20 mouse cellular contexts compared by ENCODE assay signal in the genomic region with DNA sequence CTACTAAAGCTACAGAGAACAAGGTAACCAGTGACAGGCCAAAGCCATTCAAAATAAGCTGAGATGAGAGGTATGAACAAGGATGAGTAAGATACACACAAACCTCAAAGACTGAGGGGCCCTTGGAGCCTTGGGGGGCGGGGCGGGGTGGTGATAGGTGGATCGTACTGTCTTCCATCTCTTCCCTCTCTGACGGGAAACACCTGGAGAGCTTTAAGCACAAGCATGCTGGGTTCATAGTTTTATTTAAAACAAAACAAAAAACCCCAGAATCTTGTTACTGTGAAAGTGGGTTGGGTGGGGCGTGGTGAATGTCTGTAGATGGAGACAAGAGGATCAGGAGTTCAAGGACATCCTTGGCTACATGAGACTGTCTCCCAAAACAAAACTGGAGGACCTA. TPM values are rescaled to one million over a fixed set of nuclear protein-coding genes. Genes with fewer than 3 reads are reported as not detected.
"Had no signal": no experiment of that assay in that cellular context is flagged by ENCODE, and none has a peak within 500 bp of the region (broad histone marks: within the 10 kb centered on the region; RNA-seq: fewer than 3 reads in every experiment).

No protein-coding gene starts in this region.

- H3K9me3 ChIP-seq: kidney, embryonic 15.5 days; limb, embryonic 15.5 days; liver, embryonic 12.5 days; midbrain, embryonic 10.5 days; neural tube, embryonic 13.5 days; stomach, embryonic 15.5 days had no signal

- H3K27ac ChIP-seq: kidney, embryonic 15.5 days; limb, embryonic 15.5 days; liver, embryonic 12.5 days; midbrain, embryonic 10.5 days; neural tube, embryonic 13.5 days; stomach, embryonic 15.5 days had no signal

- ATAC-seq: liver, embryonic 12.5 days had no signal

- H3K4me2 ChIP-seq: kidney, embryonic 15.5 days; limb, embryonic 15.5 days; liver, embryonic 12.5 days; lung, embryonic 14.5 days; neural tube, embryonic 13.5 days; stomach, embryonic 15.5 days had no signal

- DNase-seq: kidney, adult 18-20 months; kidney, postnatal 14 days; layer of hippocampus, adult 9-11 months; layer of hippocampus, postnatal 36 days; lung, embryonic 14.5 days; lung, postnatal 10 days; lung, postnatal 4 days; midbrain, embryonic 14.5 days; retina, postnatal 1 day; right cerebral cortex, postnatal 14 days had no signal

- H3K9ac ChIP-seq: kidney, embryonic 15.5 days; limb, embryonic 15.5 days; liver, embryonic 12.5 days; lung, embryonic 14.5 days; neural tube, embryonic 13.5 days; stomach, embryonic 15.5 days had no signal

- H3K4me1 ChIP-seq: stomach, embryonic 15.5 days had no signal

- H3K36me3 ChIP-seq: kidney, embryonic 15.5 days; limb, embryonic 15.5 days; liver, embryonic 12.5 days; midbrain, embryonic 10.5 days; neural tube, embryonic 13.5 days; stomach, embryonic 15.5 days had no signal

- H3K4me3 ChIP-seq: kidney, embryonic 15.5 days; limb, embryonic 15.5 days; liver, embryonic 12.5 days; midbrain, embryonic 10.5 days; neural tube, embryonic 13.5 days; stomach, embryonic 15.5 days had no signal

RNA-seq across cellular contexts. Expression of a gene that starts 3.5 kb away (rescaled TPM):
- total RNA-seq: megakaryocyte, adult 5-6 weeks; monocyte, adult 5-6 weeks had no signal
- polyA plus RNA-seq: lung, embryonic 14.5 days; midbrain, embryonic 10.5 days; midbrain, embryonic 14.5 days; urinary bladder, adult 2 months had no signal

RNA-seq across cellular contexts. Expression of a gene that starts 30.0 kb away (rescaled TPM):
- total RNA-seq: megakaryocyte, adult 5-6 weeks; monocyte, adult 5-6 weeks had no signal
- polyA plus RNA-seq: liver, embryonic 16.5 days had no signal
